Mouse (Mus musculus): ENCODE data around the gene Rpl36-ps4. TPM values are rescaled to one million over a fixed set of nuclear protein-coding genes. Genes with fewer than 3 reads are reported as not detected.
"Not testable (repeated sequence)": the region's sequence is repeated elsewhere in the genome, so short reads cannot be mapped to it uniquely, and the experiment has no call there.

Rpl36-ps4 gene
- total RNA-seq, 1 experiment from 2014 or later = not detected

DNA sequence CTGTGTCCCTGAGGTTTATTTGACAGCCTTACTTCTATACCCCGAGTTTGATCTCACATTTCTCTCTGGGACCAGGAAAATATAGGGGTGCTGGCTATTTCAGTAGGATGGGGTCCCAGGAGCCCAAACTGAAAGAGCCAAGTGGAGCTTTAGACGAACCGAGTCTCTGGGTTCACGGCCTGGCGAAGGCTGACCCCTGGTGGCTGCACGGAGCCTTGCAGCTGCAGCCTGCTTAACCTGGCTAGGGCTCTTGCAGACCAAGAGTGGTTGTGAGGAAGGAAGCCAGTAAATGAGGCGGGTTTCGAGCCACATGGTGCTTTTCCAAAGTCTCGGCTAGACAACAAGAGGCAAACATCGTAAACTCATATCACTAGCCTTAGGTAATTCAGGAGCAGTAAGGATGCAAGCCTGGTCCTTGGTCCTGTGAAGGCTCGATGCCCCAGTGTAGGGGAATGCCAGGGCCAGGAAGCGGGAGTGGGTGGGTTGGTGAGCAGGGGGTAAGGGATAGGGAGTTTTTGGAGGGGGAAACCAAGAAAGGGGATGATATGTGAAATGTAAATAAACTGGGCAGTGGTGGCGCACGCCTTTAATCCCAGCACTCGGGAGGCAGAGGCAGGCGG lies 28.3 kb downstream of the Rpl36-ps4 start:
- DNase-seq = peak; percentile 80

DNA sequence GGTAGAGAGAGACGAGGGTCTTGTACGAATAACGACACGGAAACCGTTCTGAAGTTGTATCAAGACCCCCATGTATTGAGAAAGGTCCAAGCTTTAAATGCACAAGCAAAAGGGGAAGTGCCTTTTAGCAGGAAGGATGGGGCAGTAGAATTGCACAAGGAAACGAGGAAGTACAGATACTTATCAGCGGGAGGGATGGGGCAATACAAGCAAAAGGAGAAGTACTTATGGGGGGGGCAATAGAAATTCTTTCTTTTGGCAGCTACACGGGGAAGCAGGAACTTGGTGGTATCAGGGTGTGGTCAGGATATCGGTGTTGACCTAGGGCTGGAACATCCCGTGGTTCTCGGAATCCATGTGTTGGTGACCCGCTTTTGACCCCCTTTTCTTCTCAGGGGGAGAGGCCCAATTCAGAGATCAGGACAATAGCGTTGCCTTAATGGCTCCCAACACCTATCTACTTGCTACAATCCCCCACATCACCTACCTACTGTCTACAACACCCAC lies 33.9 kb downstream of the Rpl36-ps4 start:
- DNase-seq = not testable (repeated sequence)

DNA sequence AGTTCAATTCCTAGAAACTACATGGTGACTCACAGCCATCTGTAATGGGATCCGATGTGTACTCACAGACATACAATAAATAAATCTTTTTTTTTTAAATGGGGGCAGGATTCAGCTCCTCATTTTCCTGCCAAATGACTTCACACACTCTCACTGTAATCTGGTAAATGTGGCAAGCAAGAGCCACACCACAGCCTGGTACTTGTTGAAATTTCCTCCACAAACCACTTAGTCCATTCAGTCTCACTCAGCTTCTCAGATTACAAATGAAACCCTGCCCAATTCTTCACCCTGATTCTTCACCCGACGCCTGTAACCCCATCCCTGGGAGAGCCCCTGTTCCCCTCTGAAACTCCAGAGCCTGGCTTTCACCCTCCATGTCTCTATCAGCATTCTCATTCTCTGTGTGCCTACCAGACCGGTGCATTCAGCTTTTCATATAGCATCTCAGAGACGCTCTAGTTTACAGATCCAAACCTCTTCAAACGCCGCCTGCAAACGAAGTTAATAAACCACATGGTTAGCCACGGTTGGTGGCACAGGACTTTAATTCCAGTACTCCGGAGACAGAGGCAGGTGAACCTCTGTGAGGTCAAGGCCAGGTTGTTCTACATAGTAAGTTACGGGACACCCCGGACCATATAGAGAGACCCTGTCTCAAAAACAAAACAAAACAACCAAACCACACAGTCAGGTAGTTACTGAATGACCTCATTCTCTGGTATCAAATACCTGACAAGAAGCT lies 36.5 kb downstream of the Rpl36-ps4 start:
- DNase-seq = no peak

DNA sequence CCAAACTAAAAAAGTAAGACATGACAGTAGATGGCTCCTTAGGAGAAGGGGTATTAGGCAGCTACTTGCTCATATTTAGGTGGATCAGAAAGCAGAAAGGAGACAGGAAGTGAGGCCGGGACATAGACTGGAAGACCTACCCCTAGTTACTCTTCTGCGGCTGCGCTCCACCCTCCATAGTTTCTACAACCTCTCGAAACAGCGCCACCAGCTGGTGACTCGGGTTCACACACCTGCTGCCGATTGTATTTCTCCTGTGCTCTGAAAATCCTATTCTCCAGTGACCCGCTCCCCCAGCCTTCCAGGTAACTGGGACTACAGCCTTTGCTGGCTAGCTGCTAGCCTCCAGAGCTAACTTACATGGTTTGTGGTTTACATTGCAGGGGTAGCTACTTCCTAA lies 37.5 kb downstream of the Rpl36-ps4 start:
- no peak for DNase-seq

DNA sequence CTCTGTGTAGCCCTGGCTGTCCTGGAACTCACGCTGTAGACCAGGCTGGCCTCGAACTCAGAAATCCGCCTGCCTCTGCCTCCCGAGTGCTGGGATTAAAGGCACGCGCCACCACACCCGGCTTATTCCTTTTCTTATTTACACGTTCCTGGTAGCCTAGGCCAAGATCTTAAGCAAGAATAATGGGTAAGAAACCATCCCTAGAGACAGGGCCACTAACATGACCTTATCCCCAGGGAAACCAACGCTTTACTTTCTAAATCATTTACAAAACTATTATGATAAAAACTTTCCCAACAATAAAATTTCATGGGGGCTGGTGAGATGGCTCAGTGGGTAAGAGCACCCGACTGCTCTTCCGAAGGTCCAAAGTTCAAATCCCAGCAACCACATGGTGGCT lies 38.6 kb downstream of the Rpl36-ps4 start:
- DNase-seq = not testable (repeated sequence)

DNA sequence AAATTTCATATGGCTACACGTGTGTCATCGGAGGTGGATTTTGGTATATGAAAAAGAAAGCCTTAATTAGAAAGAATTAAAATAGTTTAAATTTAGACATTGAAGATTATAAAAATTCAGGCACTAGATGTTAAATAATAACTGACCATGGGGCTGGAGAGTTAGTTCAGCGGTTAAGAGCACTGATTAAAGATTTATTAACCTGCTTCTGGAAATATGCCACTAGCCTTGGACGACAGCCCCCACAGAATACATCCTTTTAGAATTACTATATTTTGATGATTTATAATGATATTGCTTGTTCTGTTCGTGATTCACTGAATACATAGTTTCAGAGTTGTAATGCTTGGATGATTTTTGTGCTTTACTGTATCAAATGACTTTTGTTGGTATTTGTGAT lies 39.2 kb downstream of the Rpl36-ps4 start:
- DNase-seq = not testable (repeated sequence)

DNA sequence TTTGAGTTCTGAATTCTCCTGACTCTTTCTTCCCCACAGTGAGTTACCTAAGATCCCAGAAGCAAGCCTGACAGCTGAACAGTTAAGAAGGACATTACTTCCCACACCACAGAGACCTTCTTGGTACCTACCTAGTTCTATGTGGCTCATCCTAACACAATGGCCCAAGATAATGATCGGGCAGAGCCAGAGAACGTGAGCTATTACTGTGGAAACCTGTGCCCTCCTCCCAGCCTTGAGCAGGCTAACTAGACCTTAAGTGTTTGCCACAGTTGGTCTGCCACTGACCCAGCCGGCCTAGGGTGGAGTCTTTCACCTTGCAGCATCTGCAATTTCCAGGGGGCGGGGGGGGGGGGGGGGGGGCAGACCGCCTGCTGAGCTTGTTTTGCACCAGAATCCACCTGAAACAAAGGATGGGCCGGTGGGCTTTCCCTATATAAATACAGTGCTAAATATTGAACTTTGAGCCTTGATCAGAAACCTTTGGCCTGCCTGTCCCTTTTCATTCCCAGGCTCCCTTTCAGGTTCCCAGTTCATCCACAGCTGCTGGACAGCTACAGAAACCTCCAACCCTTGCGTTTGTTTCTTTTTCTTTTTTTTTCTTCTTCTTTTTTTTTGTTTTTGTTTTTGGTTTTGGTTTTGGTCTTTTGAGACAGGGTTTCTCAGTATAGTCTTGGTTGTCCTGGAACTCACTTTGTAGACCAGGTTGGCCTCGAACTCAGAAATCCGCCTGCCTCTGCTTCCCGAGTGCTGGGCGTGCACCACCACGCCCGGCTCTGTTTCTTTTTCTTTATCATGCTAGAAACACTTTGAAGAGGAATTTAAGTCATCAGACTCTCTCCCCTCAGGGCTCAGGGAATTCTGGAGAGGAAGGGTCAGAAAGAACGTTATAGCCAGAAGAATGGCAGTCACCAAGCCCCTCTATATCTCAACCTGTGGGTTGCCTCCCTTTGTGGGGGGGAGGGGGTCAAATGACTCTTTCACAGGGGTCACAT lies 42.6 kb downstream of the Rpl36-ps4 start:
- DNase-seq = no peak

DNA sequence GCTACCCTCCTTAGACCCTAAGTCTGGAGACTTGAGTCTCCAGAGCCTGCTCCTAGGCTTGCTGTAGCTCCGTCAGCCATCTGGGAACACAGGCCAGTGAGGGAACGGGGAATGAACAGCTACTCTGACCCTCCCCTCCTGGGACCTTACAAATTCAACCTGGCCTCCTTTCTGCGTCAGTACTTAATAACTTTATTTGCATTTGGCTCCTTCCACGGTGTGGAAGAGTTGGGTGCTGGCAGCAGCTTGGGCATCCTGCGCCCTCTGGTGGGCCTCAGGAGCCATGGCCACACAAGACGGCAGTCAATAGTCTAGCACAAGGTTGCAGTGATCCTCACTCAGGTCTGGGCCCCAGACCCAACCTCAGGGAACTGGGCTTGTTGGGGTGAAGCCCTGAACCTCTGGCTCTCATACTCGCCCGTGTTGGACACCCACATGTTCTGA lies 47.7 kb downstream of the Rpl36-ps4 start:
- not testable (repeated sequence) for DNase-seq

Other genes starting within 250 kb of the Rpl36-ps4 start
- 24.7 and 31.0 TPM in 2 replicates for gene Msh2, start 248.6 kb upstream of the Rpl36-ps4 start, total RNA-seq (2021)
- gene Kcnk12, start 123.0 kb upstream of the Rpl36-ps4 start, total RNA-seq (2021) = 0.73 and 0.76 TPM in 2 replicates
- gene Msh6, start 54.1 kb downstream of the Rpl36-ps4 start, total RNA-seq (2021) = 20.1 and 21.8 TPM in 2 replicates
- gene Fbxo11, start 144.3 kb downstream of the Rpl36-ps4 start, total RNA-seq (2021) = 58.9 and 65.5 TPM in 2 replicates

Measured in adrenal gland, postnatal 25 days (tissue).